Mouse (Mus musculus): Measurements from ENCODE around the gene Irf6.

DNA sequence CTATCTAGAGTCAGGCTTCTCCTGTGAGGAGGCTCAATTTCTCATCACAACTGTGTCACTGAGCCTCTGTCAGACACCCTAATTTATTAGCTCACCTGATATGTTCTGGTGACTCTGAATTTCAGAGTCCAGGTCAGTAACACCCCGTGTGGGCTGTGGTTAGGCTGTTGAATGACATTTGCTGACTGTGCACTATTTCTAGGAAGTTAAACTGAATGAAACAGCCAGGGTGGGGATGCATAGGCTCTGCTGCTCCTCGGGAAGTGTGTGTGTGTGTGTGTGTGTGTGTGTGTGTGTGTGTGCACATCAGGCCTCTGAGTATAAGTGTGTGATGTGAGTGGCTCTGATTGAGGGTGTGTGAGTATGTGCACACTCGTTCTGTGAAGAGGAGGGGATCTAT lies 14.2 kb upstream of the Irf6 start:
- TF ChIP-seq POLR2A (IDR thresholded peaks at IDR 0.05; ENCODE audit: extremely low read depth, insufficient read depth, low read length) (no peak), CTCF (IDR thresholded peaks at IDR 0.05; ENCODE audit: extremely low read depth, insufficient read depth, low read length) (no peak)

Data from cortical plate, adult 2 months (tissue).